Mouse (Mus musculus): ENCODE results near the gene Cdc123. TPM values are rescaled to one million over a fixed set of nuclear protein-coding genes. Genes with fewer than 3 reads are reported as not detected.

Cdc123 gene
- total RNA-seq (2017) = 68.7 to 107 TPM (median 85.6 TPM) in 3 replicates

GRCm38 (mm10) chr2:5844873-5845631 lies at the start of gene Cdc123, which contains the start of gene Nudt5:
Gene Cdc123 (minus strand): TSS chr2:5845164.
Gene Nudt5 (plus strand): TSS chr2:5845019.
- ATAC-seq (replicated peaks; ENCODE audit: insufficient number of reproducible peaks, low FRiP score, low TSS enrichment, poor library complexity, severe bottlenecking) = peak; percentile 98

DNA sequence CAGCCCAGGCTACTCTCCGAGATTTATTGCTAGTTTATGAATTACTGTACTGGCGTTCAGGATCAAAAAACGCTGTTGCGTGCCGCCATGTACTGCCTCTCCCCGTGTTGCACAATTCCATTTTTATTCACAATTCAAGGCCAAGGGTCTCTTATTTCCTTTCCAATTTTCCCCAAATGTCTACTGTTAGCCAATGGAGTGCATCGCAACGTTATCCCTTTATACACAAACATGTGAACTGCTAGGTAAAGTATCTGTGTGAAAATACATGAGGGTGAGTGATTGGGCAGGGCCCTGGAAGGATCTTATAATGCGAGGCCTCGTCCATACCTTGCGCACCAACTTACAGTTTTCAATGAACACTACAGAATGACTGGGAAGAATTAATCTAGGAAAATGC lies 49.3 kb upstream of the Cdc123 start:
- ATAC-seq (replicated peaks; ENCODE audit: insufficient number of reproducible peaks, low FRiP score, low TSS enrichment, poor library complexity, severe bottlenecking) = no peak

DNA sequence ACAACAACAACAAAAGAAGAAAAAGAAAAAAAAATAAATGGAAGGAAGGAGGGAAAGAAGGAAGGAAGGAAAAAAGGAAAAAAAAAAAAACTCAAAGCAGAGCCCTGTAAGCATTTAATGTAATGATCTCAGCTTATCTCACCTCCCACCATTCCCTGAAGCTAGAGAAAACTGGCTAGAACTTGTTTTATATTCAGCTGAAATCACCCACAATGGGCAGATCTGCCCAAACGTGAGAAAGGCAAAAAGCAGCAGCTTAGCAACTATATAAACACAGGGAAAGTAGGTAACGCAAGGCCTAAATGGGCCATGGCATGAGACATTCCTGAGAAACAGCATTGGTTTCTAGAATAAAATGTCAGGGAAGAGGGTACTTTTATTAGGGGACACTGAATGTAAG lies 44.4 kb upstream of the Cdc123 start:
- no peak for ATAC-seq (replicated peaks; ENCODE audit: insufficient number of reproducible peaks, low FRiP score, low TSS enrichment, poor library complexity, severe bottlenecking)

GRCm38 (mm10) chr2:5888865-5889264 lies 43.9 kb upstream of the Cdc123 start:
- no peak for ATAC-seq (replicated peaks; ENCODE audit: insufficient number of reproducible peaks, low FRiP score, low TSS enrichment, poor library complexity, severe bottlenecking)

DNA sequence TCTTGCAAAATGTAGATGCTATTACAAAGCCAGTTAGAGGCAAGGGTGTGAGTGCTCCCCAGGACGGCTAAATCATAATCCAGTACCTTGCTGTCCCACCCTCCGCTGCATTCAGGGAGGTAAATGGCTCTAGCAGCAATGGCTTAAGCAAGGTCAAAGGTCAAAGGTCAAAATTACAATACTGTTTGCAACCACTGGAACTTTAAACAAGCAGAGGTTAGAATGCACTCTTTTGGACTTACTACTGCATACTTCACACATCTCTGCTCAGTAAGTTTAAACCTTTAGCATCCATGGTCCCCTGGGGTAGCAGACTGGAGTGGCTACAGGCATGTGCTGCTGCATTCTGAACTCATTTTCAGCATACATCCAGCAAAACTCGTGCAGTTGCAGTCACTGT lies 32.5 kb upstream of the Cdc123 start:
- ATAC-seq (replicated peaks; ENCODE audit: insufficient number of reproducible peaks, low FRiP score, low TSS enrichment, poor library complexity, severe bottlenecking) = no peak

DNA sequence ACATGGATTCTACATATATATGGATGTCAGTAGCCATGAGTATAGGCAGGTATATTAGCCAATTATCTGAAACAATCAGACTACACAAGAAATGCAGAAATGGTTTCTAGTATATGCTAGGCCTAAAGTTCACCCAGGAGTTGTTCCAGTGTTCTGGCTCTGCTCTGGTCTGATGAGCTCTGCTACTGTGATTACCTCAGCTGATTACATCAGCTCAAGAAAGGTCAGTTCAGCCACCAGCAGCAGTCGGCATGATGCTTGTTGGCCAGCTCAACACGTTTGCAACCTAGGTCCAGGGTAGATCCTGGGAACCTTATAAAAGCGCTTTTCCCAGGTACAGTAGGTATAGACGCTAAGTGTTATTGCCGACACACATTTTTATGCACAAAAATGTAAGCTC lies 24.8 kb upstream of the Cdc123 start:
- ATAC-seq (replicated peaks; ENCODE audit: insufficient number of reproducible peaks, low FRiP score, low TSS enrichment, poor library complexity, severe bottlenecking) = no peak

DNA sequence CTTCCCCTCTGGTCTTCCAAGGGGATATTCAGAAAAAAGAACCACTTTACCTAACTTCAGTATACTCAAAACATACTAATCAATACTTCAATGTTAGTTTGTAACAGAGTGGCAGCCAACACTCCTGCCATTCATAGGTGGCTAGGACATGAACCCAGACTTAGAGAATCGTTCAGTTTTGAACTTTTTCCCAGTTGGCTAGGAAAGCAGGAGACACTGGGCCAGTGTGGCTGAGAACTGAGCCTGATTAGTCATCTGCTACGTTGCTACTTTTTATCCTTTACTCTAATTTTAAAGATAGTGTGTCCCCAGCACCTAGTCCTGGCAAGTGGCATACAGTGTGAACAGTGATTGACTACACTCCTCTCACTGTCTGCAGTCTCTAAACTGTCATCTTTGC lies 22.7 kb upstream of the Cdc123 start:
- no peak for ATAC-seq (replicated peaks; ENCODE audit: insufficient number of reproducible peaks, low FRiP score, low TSS enrichment, poor library complexity, severe bottlenecking)

DNA sequence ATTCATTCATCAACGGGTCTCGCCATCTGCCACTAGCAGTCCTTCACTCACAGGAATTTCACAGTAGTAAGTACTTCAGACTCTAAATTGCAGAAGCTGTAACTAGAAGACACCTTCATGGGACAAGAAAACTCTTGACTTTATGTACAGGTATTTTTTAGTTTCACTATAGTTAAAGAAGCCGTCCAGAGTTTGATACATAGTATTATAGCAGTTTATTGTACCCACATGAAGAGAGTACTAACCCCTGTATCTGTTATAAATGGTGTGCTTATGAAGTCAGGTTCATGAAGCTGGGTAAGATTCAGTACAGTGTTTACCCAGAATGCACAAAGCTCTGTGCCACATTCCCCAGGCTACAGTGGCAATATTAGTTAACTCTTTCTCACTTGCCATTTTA lies 17.9 kb upstream of the Cdc123 start, which contains the start of gene Gm13199:
TSS of gene Gm13199 (minus strand) at position 101 of the 400 bp plus-strand sequence.
- no peak for ATAC-seq (replicated peaks; ENCODE audit: insufficient number of reproducible peaks, low FRiP score, low TSS enrichment, poor library complexity, severe bottlenecking)

DNA sequence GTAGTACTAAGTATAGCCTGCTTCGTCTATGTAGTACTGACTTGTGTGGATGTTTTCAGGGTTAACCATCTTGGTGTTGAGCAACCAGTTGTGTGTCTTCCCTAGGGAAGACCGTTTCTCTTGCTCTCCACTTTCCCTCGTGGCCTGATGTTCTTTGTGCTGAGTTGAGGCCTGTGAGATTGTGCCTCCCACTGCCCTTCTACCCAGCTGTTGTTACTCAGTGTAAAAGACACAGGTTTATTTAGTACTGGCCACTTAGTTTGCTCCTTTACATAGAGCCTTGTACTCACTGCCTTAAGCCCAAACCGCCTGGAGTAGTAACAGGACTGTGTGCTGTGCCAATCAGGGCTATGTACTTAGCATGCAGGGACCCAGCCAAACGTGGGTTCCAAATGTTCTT lies 6.9 kb upstream of the Cdc123 start:
- ATAC-seq (replicated peaks; ENCODE audit: insufficient number of reproducible peaks, low FRiP score, low TSS enrichment, poor library complexity, severe bottlenecking) = no peak

GRCm38 (mm10) chr2:5851116-5851515 lies 6.2 kb upstream of the Cdc123 start:
- ATAC-seq (replicated peaks; ENCODE audit: insufficient number of reproducible peaks, low FRiP score, low TSS enrichment, poor library complexity, severe bottlenecking) = no peak

DNA sequence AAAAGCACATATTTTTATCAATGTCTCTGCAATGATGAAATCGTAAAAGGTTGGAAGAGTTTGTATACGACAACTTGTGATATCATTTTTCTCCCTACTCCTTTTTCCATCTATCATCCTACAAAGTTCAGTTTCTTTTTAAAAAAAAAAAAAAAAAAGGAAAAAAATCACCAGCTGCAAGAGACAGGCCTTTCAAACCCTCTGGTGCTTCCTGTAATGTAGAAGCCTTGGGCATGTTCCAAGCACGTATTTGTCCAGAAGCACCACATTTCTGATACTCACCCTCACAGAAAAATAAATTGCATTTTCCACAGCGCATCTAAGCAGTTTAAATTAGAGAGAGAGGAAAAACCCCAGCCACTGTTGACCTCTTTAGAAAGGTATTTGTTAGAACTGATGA lies 862 bp upstream of the Cdc123 start:
- ATAC-seq (replicated peaks; ENCODE audit: insufficient number of reproducible peaks, low FRiP score, low TSS enrichment, poor library complexity, severe bottlenecking) = no peak

DNA sequence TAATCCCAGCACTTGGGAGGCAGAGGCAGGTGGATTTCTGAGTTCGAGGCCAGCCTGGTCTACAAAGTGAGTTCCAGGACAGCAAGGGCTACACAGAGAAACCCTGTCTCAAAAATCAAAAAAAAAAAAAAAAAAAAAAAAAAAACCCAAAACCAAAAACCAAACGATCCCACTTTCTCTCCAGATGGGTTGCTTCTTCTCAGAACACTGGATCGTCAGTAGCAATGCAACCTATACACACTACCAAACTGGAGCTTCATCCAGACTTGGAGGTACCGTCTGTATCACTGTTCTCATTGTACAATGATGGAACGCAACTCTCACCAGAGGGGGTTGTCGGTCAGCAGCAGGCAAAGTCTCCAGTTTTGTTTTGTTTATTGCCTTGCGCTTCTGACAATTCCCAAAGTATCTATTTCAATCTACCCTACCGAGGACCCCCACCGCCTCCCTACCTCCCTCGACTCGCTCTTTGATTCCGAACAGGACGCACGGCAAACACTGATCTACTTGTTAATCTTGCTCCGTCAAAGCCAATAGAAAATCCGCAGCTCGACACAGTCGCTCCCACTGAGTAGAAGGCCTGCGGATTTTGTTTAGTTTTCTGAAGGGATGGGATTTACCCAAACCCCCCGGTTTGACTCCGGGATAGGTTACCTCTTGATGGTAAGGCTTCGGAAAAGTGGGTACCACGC lies 637 bp downstream of the Cdc123 start:
- ATAC-seq (replicated peaks; ENCODE audit: insufficient number of reproducible peaks, low FRiP score, low TSS enrichment, poor library complexity, severe bottlenecking) = peak; percentile 3; the same call in 1 of the 2 replicates

GRCm38 (mm10) chr2:5840815-5841214 lies 4.1 kb downstream of the Cdc123 start:
- no peak for ATAC-seq (replicated peaks; ENCODE audit: insufficient number of reproducible peaks, low FRiP score, low TSS enrichment, poor library complexity, severe bottlenecking)

- no peak for ATAC-seq (replicated peaks; ENCODE audit: insufficient number of reproducible peaks, low FRiP score, low TSS enrichment, poor library complexity, severe bottlenecking)
These were observed 19.6 kb downstream of the Cdc123 start for GRCm38 (mm10) chr2:5825265-5825913.

DNA sequence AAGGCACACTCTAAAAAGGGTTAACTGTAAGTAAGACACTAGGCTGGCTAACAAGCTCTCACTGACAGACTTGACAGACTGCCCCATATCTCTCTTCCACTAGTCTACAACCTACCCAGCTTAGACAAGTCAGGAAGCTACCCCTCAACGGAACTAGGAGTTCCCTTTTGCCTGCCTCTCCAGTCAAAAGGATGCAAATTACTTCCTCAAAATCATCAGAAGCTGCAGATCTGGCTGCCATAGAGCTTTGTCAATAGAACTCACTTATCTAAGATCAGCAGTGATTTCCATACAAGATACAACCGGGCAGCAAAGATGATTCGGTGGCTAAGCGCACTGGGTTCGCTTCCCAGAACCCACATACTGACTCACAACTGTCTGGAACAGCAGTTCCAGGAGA lies 20.3 kb downstream of the Cdc123 start:
- peak; percentile 76; the same call in 1 of the 2 replicates for ATAC-seq (replicated peaks; ENCODE audit: insufficient number of reproducible peaks, low FRiP score, low TSS enrichment, poor library complexity, severe bottlenecking)

GRCm38 (mm10) chr2:5824213-5824612 lies 20.8 kb downstream of the Cdc123 start:
- ATAC-seq (replicated peaks; ENCODE audit: insufficient number of reproducible peaks, low FRiP score, low TSS enrichment, poor library complexity, severe bottlenecking) = 0 out of 2 replicates have a peak, but pooled peaks have one; percentile 49

GRCm38 (mm10) chr2:5822449-5822848 lies 22.5 kb downstream of the Cdc123 start:
- ATAC-seq (replicated peaks; ENCODE audit: insufficient number of reproducible peaks, low FRiP score, low TSS enrichment, poor library complexity, severe bottlenecking) = no peak

DNA sequence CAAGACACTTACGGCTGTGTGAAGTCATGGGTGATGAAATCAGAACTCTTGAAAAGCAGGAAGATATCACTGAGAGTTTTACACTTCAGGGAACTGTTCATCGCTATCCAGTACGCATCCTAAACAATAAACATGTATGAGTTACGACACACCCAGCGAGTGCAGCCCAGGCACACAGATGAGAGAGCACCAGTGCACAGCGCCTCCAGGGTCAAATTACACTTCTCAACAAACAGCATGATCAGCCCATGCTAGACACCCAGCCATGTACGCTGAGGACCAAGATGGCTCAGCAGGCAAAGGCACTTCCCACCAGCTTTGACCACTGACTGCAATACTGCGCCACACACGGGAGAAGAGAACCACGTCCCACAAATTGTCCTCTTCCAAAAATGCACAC lies 23.7 kb downstream of the Cdc123 start:
- no peak for ATAC-seq (replicated peaks; ENCODE audit: insufficient number of reproducible peaks, low FRiP score, low TSS enrichment, poor library complexity, severe bottlenecking)

- ATAC-seq (replicated peaks; ENCODE audit: insufficient number of reproducible peaks, low FRiP score, low TSS enrichment, poor library complexity, severe bottlenecking) = peak; percentile 63; the same call in 1 of the 2 replicates
These were observed 33.7 kb downstream of the Cdc123 start for GRCm38 (mm10) chr2:5811235-5811782.
